Mouse (Mus musculus) CH12.LX (cell line): ENCODE measurements at regions not wholly inside any gene's neighbourhood (a gene's known extent, or its start where the extent isn't known, plus 50 kb on each side); places are given as distances from the start of the nearest gene placed in this dataset.

Source experiments
- DNase-seq: peaks from one replicate; pipeline ENCODE4 v3.0.0-alpha.2; 2013; ENCODE audit errors: extremely low read depth
- H3K27ac ChIP-seq: 2 replicates; pipeline ENCODE4 v1.5.1; 2012; ENCODE audit warnings: low read depth, mild to moderate bottlenecking, control low read depth, moderate library complexity; ENCODE audit not compliant: insufficient read depth
- H3K27me3 ChIP-seq: replicated peaks from 2 replicates; pipeline ENCODE3; 2012; ENCODE audit warnings: inconsistent platforms
- H3K36me3 ChIP-seq, 2 experiments: replicated peaks in 1 of 2; 2 replicates each; pipeline versions ENCODE3 to v1.6.1; 2012; ENCODE audit warnings: inconsistent platforms in 1 of 2, low read length in 1 of 2, mild to moderate bottlenecking in 1 of 2, mixed read lengths in 1 of 2, moderate library complexity in 1 of 2; ENCODE audit not compliant: control insufficient read depth in 1 of 2, insufficient read depth in 1 of 2
- H3K4me1 ChIP-seq, 2 experiments: 2 replicates each; pipeline ENCODE4 v1.6.1; 2012; ENCODE audit warnings: inconsistent platforms in 1 of 2, moderate library complexity in 1 of 2; ENCODE audit not compliant: insufficient read depth in 2 of 2, control insufficient read depth in 1 of 2
- H3K4me2 ChIP-seq: 2 replicates; pipeline ENCODE4 v1.6.1; 2012; ENCODE audit warnings: low read depth, mild to moderate bottlenecking, control low read depth; ENCODE audit not compliant: poor library complexity, insufficient read depth, severe bottlenecking
- H3K4me3 ChIP-seq, 3 experiments: fragments of 150-350 bp in 1 of 3; sonication (generic) in 1 of 3; replicated peaks in 1 of 3; 2 replicates each; pipeline versions ENCODE3 to v1.5.1; 2011 to 2012; ENCODE audit warnings: low read depth in 2 of 3, low read length in 2 of 3, mild to moderate bottlenecking in 2 of 3, moderate library complexity in 2 of 3, control low read depth in 1 of 3, improper control_type of control experiment in 1 of 3, inconsistent platforms in 1 of 3, mixed read lengths in 1 of 3; ENCODE audit not compliant: poor library complexity in 1 of 3
- H3K79me2 ChIP-seq: replicated peaks from 2 replicates; pipeline ENCODE4 v1.6.1; 2012; ENCODE audit warnings: mild to moderate bottlenecking, moderate library complexity; ENCODE audit not compliant: control insufficient read depth, poor library complexity, insufficient read depth, severe bottlenecking; ENCODE audit errors: extremely low read depth
- H3K9ac ChIP-seq: 2 replicates; pipeline ENCODE4 v1.6.1; 2012; ENCODE audit warnings: low read depth, mild to moderate bottlenecking, control low read depth, moderate library complexity; ENCODE audit not compliant: insufficient read depth
- H3K9me3 ChIP-seq: replicated peaks from 2 replicates; pipeline ENCODE3; 2012; ENCODE audit warnings: low read length, inconsistent platforms, mixed read lengths
- E2F4 ChIP-seq: IDR thresholded peaks from 2 replicates; pipeline ENCODE4 v1.6.1; 2011; ENCODE audit warnings: low read depth, low read length, improper control_type of control experiment; ENCODE audit not compliant: insufficient replicate concordance
- GABPA ChIP-seq: IDR thresholded peaks from 2 replicates; pipeline ENCODE4 v1.6.1; 2012; ENCODE audit warnings: low read depth, low read length, improper control_type of control experiment, inconsistent platforms; ENCODE audit not compliant: insufficient replicate concordance
- KAT2A ChIP-seq: IDR thresholded peaks from 2 replicates; pipeline ENCODE4 v1.6.1; 2012; ENCODE audit warnings: low read length, improper control_type of control experiment, inconsistent platforms; ENCODE audit not compliant: insufficient replicate concordance
- MAFK ChIP-seq: IDR thresholded peaks from 2 replicates; pipeline ENCODE4 v1.6.1; 2011; ENCODE audit warnings: low read length, improper control_type of control experiment; ENCODE audit not compliant: insufficient replicate concordance
- MAX ChIP-seq: IDR thresholded peaks from 2 replicates; pipeline ENCODE4 v1.6.1; 2011; ENCODE audit warnings: low read length, improper control_type of control experiment
- MYC ChIP-seq: IDR thresholded peaks from 2 replicates; pipeline ENCODE4 v1.6.1; 2011; ENCODE audit warnings: low read depth, mild to moderate bottlenecking, improper control_type of control experiment, low read length
- POLR2AphosphoS2 ChIP-seq: IDR thresholded peaks from 2 replicates; pipeline ENCODE4 v1.6.1; 2011; ENCODE audit warnings: low read depth, low read length, improper control_type of control experiment
- RCOR1 ChIP-seq: conservative IDR thresholded peaks from 2 replicates; pipeline ENCODE4 v1.6.1; 2012; ENCODE audit warnings: low read depth, mild to moderate bottlenecking, inconsistent platforms, low read length, improper control_type of control experiment
- SIN3A ChIP-seq: IDR thresholded peaks from 2 replicates; pipeline ENCODE4 v1.6.1; 2012; ENCODE audit warnings: low read length, improper control_type of control experiment, inconsistent platforms
- SMC3 ChIP-seq: IDR thresholded peaks from 2 replicates; pipeline ENCODE4 v1.6.1; 2011; ENCODE audit warnings: low read depth, low read length, improper control_type of control experiment
- TBP ChIP-seq: conservative IDR thresholded peaks from 2 replicates; pipeline ENCODE4 v1.6.1; 2011; ENCODE audit warnings: low read depth, low read length, improper control_type of control experiment
- USF1 ChIP-seq: IDR thresholded peaks from 2 replicates; pipeline ENCODE4 v1.6.1; 2014; ENCODE audit warnings: low read depth, mild to moderate bottlenecking, inconsistent platforms, low read length, improper control_type of control experiment
- ZKSCAN1 ChIP-seq: IDR thresholded peaks from 2 replicates; pipeline ENCODE4 v1.6.1; 2012; ENCODE audit warnings: low read depth, inconsistent platforms, low read length, improper control_type of control experiment, borderline replicate concordance
- ZMIZ1 ChIP-seq: IDR thresholded peaks from 2 replicates; pipeline ENCODE4 v1.6.1; 2012; ENCODE audit warnings: low read depth, mild to moderate bottlenecking, inconsistent platforms, low read length, improper control_type of control experiment
- dilution Hi-C: fragments of 300-500 bp; cut with MboI; formaldehyde crosslinking; loops from 2 replicates; pipeline ENCODE4 v1.14.3; 2020; ENCODE audit warnings: low sequenced_read_pairs; ENCODE audit not compliant: extremely low pct_unique_long_range_greater_than_20kb, extremely low pct_ligation_motif_present
- in situ Hi-C: fragments of 300-500 bp; cut with MboI; formaldehyde crosslinking; loops from 3 replicates; pipeline ENCODE4 v1.14.3; 2019; ENCODE audit warnings: low sequenced_read_pairs, low pct_ligation_motif_present, low pct_unique_long_range_greater_than_20kb, mixed read lengths

- DNase-seq = no peak
- TF ChIP-seq MAX = no peak
- TF ChIP-seq TBP = no peak
- TF ChIP-seq ZMIZ1 = no peak
- TF ChIP-seq MYC = no peak
- no peak for TF ChIP-seq SIN3A
- TF ChIP-seq MAFK = no peak
- no peak for TF ChIP-seq ZKSCAN1
- TF ChIP-seq E2F4 = no peak
- no peak for TF ChIP-seq USF1
- no peak for TF ChIP-seq SMC3
- no peak for TF ChIP-seq GABPA
- no peak for TF ChIP-seq KAT2A
- H3K4me3 ChIP-seq = no peak overlapping the region
- H3K9me3 ChIP-seq = peaks cover 34% of the 10 kb centered on the region
- in situ Hi-C loops (no loop called here), dilution Hi-C loops (no loop called here)
- H3K27me3 ChIP-seq = no peaks in the 10 kb centered on the region
- H3K9ac ChIP-seq = no peak overlapping the region
- H3K4me1 ChIP-seq = no peaks in the 10 kb centered on the region
- no peaks in the 10 kb centered on the region for H3K36me3 ChIP-seq
- H3K4me2 ChIP-seq = no peak overlapping the region
- H3K79me2 ChIP-seq = no peaks in the 10 kb centered on the region
- H3K27ac ChIP-seq = no peak overlapping the region
Measured at GRCm38 (mm10) chr1:168991506-168992244, 539.6 kb downstream of the Nuf2 start.

GRCm38 (mm10) chr1:168975037-168975698 lies 543.1 kb upstream of the Pbx1 start:
- dilution Hi-C loops = no loop called here
- H3K4me2 ChIP-seq = no peak overlapping the region
- no peaks in the 10 kb centered on the region for H3K79me2 ChIP-seq
- no peak for TF ChIP-seq KAT2A
- TF ChIP-seq RCOR1 = no peak
- TF ChIP-seq POLR2AphosphoS2 = no peak
- TF ChIP-seq MYC = no peak
- no peak for TF ChIP-seq SIN3A
- peaks cover 42% of the 10 kb centered on the region for H3K9me3 ChIP-seq
- in situ Hi-C loops = no loop called here
- no peak for DNase-seq
- no peaks in the 10 kb centered on the region for H3K36me3 ChIP-seq
- no peak overlapping the region for H3K9ac ChIP-seq
- H3K27me3 ChIP-seq = no peaks in the 10 kb centered on the region
- no peak overlapping the region for H3K4me3 ChIP-seq
- no peaks in the 10 kb centered on the region for H3K4me1 ChIP-seq
- H3K27ac ChIP-seq = no peak overlapping the region
